Mouse (Mus musculus) neural tube, embryonic 13.5 days (tissue): ENCODE results near the gene Prdm10. TPM values are rescaled to one million over a fixed set of nuclear protein-coding genes. Genes with fewer than 3 reads are reported as not detected.

ENCODE experiments used
- ATAC-seq: fragments of 200-750 bp; cut with Nextera tagmentation; 2 replicates; pipeline ENCODE4 v1.8.0; 2017; ENCODE audit warnings: low read depth, mild to moderate bottlenecking, moderate TSS enrichment, moderate library complexity
- H3K27ac ChIP-seq: fragments of 300-500 bp; sonication (generic); replicated peaks from 2 replicates; pipeline ENCODE4 v1.5.1; 2015; ENCODE audit warnings: moderate library complexity, mild to moderate bottlenecking, inconsistent platforms
- H3K27me3 ChIP-seq: fragments of 300-500 bp; sonication (generic); 2 replicates; pipeline ENCODE4 v1.6.1; 2015; ENCODE audit warnings: mild to moderate bottlenecking, inconsistent platforms
- H3K36me3 ChIP-seq: fragments of 300-500 bp; sonication (generic); 2 replicates; pipeline ENCODE4 v1.6.1; 2015; ENCODE audit warnings: mild to moderate bottlenecking, inconsistent platforms
- H3K4me1 ChIP-seq: fragments of 300-500 bp; sonication (generic); replicated peaks from 2 replicates; pipeline ENCODE4 v1.6.1; 2015; ENCODE audit warnings: inconsistent platforms
- H3K4me2 ChIP-seq: fragments of 300-500 bp; sonication (generic); 2 replicates; pipeline ENCODE4 v1.6.1; 2015; ENCODE audit warnings: inconsistent platforms, mild to moderate bottlenecking, moderate library complexity
- H3K4me3 ChIP-seq: fragments of 300-500 bp; sonication (generic); 2 replicates; pipeline ENCODE4 v1.5.1; 2015; ENCODE audit warnings: mild to moderate bottlenecking, inconsistent platforms
- H3K9ac ChIP-seq: fragments of 300-500 bp; sonication (generic); 2 replicates; pipeline ENCODE4 v1.6.1; 2015; ENCODE audit warnings: moderate library complexity, mild to moderate bottlenecking, inconsistent platforms
- H3K9me3 ChIP-seq: fragments of 300-500 bp; sonication (generic); 2 replicates; pipeline ENCODE4 v1.6.1; 2016; ENCODE audit warnings: inconsistent platforms
- WGBS: fragments of 180-500 bp; shearing (Covaris S2); methylation state at CpG from one replicate; pipeline ENCODE4 v1.1.7; 2015; 5-methylcytosine and 5-hydroxymethylcytosine counted together
- polyA plus RNA-seq: library from polyadenylated mRNA; unstranded; fragments of >200 nt; fragmentation: Nextera tagmentation; extraction: Ambion mirVana; gene quantifications from 2 replicates; pipeline ENCODE4 v1.2.1, GENCODE M21; 2015

Gene Prdm10
- 6.1 and 7.5 TPM in 2 replicates for polyA plus RNA-seq

GRCm38 (mm10) chr9:31280366-31281010 lies at the start of gene Prdm10:
TSS of gene Prdm10 (plus strand) at chr9:31280538.
- no peaks in the 10 kb centered on the region for H3K27me3 ChIP-seq
- no peaks in the 10 kb centered on the region for H3K9me3 ChIP-seq
- 2% methylated on average over 45 of the region's 45 CpGs for WGBS
- H3K4me2 ChIP-seq = peak within 1 kb of the TSS; percentile 77
- H3K27ac ChIP-seq = peak within 1 kb of the TSS; percentile 100
- peak within 1 kb of the TSS; percentile 99 for H3K9ac ChIP-seq
- ATAC-seq = peak; percentile 95
- peaks cover 30% of the 10 kb centered on the region for H3K4me1 ChIP-seq
- peak within 1 kb of the TSS; percentile 84 for H3K4me3 ChIP-seq
- H3K36me3 ChIP-seq = no peaks in the 10 kb centered on the region

- Histone ChIP-seq H3K4me2 (no peak overlapping the region), H3K4me1 (peaks cover 27% of the 10 kb centered on the region), H3K9ac (no peak overlapping the region), H3K36me3 (no peaks in the 10 kb centered on the region), H3K9me3 (no peaks in the 10 kb centered on the region), H3K27ac (no peak overlapping the region), H3K4me3 (no peak overlapping the region), H3K27me3 (no peaks in the 10 kb centered on the region)
- 68% methylated on average over 4 of the region's 4 CpGs for WGBS
- no peak for ATAC-seq
Observed at GRCm38 (mm10) chr9:31235030-31235429, 45.3 kb upstream of the Prdm10 start.

GRCm38 (mm10) chr9:31235489-31235888 lies 44.8 kb upstream of the Prdm10 start:
- Histone ChIP-seq H3K9ac (no peak overlapping the region), H3K4me3 (no peak overlapping the region), H3K36me3 (no peaks in the 10 kb centered on the region), H3K4me2 (no peak overlapping the region), H3K27ac (no peak overlapping the region), H3K9me3 (no peaks in the 10 kb centered on the region), H3K4me1 (peaks cover 27% of the 10 kb centered on the region), H3K27me3 (no peaks in the 10 kb centered on the region)
- whole genome bisulfite sequencing = 88% methylated on average over 9 of the region's 9 CpGs
- no peak for ATAC-seq

DNA sequence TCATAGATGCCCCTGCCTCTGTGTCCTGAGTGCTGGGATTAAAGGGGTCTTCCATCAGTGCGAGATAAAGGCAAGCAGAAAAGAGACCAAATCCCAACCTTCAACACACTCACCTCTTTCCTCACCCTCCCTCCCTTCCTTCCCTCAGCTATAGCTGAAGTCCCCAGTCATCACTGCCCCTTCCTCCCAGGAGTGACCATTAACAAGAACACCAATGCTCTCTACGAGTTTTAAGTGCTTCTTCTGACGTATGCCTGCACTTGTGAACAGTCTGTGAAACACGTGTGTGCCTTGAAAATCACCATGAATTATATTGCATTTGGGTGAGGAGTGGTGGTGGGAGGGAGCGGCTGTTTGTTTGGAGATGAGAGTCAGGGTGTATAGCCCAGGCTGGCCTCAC lies 44.3 kb upstream of the Prdm10 start:
- WGBS = 66% methylated on average over 5 of the region's 5 CpGs
- Histone ChIP-seq H3K4me2 (no peak overlapping the region), H3K27me3 (no peaks in the 10 kb centered on the region), H3K27ac (no peak overlapping the region), H3K36me3 (no peaks in the 10 kb centered on the region), H3K4me3 (no peak overlapping the region), H3K9me3 (no peaks in the 10 kb centered on the region), H3K9ac (no peak overlapping the region), H3K4me1 (peaks cover 27% of the 10 kb centered on the region)
- no peak for ATAC-seq

GRCm38 (mm10) chr9:31238526-31238925 lies 41.8 kb upstream of the Prdm10 start:
- no peak for ATAC-seq
- no peak overlapping the region for H3K4me2 ChIP-seq
- H3K36me3 ChIP-seq = no peaks in the 10 kb centered on the region
- no peaks in the 10 kb centered on the region for H3K27me3 ChIP-seq
- H3K27ac ChIP-seq = no peak overlapping the region
- no peaks in the 10 kb centered on the region for H3K9me3 ChIP-seq
- WGBS = 84% methylated on average over 2 of the region's 2 CpGs
- no peak overlapping the region for H3K4me3 ChIP-seq
- H3K4me1 ChIP-seq = peaks cover 12% of the 10 kb centered on the region
- no peak overlapping the region for H3K9ac ChIP-seq

DNA sequence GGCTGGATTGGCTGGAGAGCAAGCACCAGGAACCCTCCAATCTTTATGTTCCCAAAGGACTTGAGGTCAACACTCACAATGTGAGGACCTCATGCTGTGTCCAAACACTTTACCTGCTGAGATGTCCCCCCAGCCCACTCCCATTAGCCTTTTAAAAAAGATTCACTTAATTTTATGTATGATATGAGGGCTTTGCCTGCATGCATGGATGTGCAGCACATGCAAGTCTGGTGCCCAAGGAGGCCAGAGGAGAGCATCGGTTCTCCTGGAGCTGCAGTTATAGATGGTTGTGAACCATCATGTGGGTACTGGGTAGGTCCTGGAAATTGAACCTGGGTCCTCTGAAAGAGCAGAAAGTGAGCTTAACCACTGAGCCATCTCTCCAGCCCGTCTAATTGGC lies 40.8 kb upstream of the Prdm10 start:
- WGBS = 84% methylated on average over 2 of the region's 2 CpGs
- no peaks in the 10 kb centered on the region for H3K36me3 ChIP-seq
- ATAC-seq = no peak

DNA sequence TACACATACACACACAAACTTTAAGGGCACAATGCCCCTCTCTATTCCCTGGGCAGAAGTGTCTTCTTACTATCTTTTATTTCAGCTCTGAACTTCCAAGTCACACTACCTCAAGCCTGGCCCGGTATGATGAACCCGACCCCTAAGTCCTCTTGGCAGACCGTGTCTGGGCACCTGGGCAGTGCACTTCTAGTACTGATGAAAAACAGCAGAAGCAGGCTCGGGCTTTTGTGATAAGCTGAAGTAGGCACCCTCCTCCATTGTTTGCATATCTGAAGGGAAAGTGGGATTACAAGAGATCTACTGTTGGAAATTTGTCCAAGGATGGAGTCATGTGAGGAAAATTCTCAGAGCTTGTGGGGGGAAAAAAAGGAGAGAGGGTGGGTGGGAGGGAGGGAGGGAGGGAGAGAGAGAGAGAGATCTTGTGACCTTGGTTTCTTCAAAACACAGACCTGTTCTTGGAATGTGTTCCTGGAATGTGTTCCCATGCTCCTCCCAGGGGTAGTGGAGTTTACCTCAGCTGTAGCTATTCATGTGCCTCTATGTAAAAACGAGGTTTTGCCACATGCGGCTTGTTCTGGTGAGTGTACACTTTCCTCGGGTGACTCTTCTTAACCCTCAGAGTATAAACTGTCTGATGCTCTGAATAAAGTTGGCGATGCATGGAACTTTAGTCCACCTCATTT lies 39.7 kb upstream of the Prdm10 start:
- Histone ChIP-seq H3K9ac (no peak overlapping the region), H3K27me3 (no peaks in the 10 kb centered on the region), H3K4me1 (peaks cover 5% of the 10 kb centered on the region; the same call in 1 of the 2 replicates), H3K36me3 (no peaks in the 10 kb centered on the region), H3K4me3 (no peak overlapping the region), H3K4me2 (no peak overlapping the region), H3K27ac (no peak overlapping the region), H3K9me3 (no peaks in the 10 kb centered on the region)
- 89% methylated on average over 8 of the region's 8 CpGs for WGBS
- no peak for ATAC-seq

More for the DNA sequence above, 40.8 kb upstream of the Prdm10 start:
- Histone ChIP-seq H3K9me3 (no peaks in the 10 kb centered on the region), H3K9ac (no peak overlapping the region), H3K4me1 (peaks cover 13% of the 10 kb centered on the region), H3K27ac (no peak overlapping the region), H3K4me2 (no peak overlapping the region), H3K27me3 (no peaks in the 10 kb centered on the region), H3K4me3 (no peak overlapping the region)

DNA sequence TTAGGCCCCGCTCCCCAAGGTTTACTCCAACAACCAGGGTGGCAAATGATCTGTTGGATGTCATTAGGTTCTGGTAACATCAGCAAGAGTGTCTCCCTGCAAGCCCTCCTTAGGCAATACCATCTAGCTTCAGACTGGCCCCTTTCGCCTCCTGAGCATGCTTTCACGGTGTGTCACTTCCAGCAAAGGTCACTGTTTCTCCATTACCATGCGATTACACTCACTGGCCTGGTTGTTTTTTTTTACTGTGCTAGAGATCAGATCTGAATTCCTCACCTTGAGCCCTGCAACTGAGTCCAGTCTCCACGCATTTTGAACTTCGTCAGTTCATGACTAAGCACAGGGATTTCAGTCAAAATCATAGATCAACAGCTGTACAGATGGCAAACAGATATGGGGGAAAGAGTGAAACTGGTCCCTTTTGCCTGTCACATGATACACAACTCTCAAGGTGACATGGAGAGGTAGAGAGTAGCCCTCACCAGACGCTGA lies 39.1 kb upstream of the Prdm10 start:
- ATAC-seq = no peak
- Histone ChIP-seq H3K9ac (no peak overlapping the region), H3K27me3 (no peaks in the 10 kb centered on the region), H3K36me3 (no peaks in the 10 kb centered on the region), H3K27ac (no peak overlapping the region), H3K4me1 (peaks cover 5% of the 10 kb centered on the region; the same call in 1 of the 2 replicates), H3K4me2 (no peak overlapping the region), H3K4me3 (no peak overlapping the region), H3K9me3 (no peaks in the 10 kb centered on the region)
- WGBS = 91% methylated on average over 7 of the region's 7 CpGs

DNA sequence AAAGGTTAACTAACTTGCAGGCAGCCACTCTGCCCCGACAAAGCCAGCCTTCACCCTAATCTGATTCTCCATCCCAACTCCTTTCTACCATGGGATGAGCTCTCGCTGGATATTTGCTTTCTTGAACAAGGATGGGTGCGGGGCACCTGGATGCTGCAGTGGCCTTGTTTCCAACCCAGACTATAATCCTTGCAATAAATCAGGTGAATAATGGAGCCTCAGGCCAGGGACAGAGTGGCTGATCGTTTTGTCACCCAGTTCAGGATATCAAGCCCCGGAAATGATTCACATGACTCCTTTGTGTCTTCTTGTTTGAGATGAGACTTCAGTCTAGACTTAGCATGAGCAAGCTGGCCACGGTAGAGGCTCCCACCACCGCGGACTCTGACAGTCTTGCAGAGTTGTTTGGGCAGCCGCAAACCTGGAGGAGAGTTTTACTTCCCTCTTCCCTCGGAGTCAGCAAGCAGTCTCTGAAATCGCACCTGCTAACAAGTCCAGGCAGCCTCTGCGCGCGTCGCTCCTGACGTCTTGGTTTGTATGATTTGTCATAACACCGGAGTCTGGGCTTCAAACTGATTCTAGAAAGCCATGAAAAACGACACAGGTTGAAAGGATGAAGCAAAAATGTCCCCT lies 36.9 kb upstream of the Prdm10 start:
- Histone ChIP-seq H3K27ac (no peak overlapping the region), H3K4me3 (no peak overlapping the region), H3K9me3 (no peaks in the 10 kb centered on the region), H3K9ac (no peak overlapping the region), H3K27me3 (no peaks in the 10 kb centered on the region), H3K36me3 (no peaks in the 10 kb centered on the region), H3K4me1 (peaks cover 9% of the 10 kb centered on the region), H3K4me2 (no peak overlapping the region)
- whole genome bisulfite sequencing = 69% methylated on average over 18 of the region's 18 CpGs
- no peak for ATAC-seq

- Histone ChIP-seq H3K36me3 (no peaks in the 10 kb centered on the region), H3K27me3 (no peaks in the 10 kb centered on the region), H3K27ac (no peak overlapping the region), H3K4me3 (no peak overlapping the region), H3K4me2 (no peak overlapping the region), H3K9me3 (no peaks in the 10 kb centered on the region), H3K4me1 (peaks cover 9% of the 10 kb centered on the region), H3K9ac (no peak overlapping the region)
- 69% methylated on average over 5 of the region's 5 CpGs for WGBS
- ATAC-seq = no peak
Observed at GRCm38 (mm10) chr9:31243939-31244333, 36.4 kb upstream of the Prdm10 start.

DNA sequence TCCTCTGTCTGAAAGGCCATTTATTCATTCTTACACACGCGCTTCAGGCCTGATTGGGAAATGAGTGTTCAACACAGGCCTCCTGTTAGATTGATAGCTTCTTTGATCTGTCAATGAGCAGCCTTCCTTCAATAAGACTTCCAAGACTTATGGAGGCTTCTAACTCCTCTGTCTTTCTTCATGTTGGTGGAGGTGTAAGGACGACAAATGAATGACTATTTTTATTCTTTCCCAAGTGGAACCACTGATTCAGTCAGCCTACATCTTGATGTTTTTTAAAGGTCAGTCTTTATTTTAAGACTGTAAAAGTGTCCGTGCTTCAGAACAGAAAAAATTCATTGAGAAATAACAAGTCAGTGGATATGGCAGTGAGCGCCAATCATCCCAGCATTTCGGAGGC lies 35.3 kb upstream of the Prdm10 start:
- Histone ChIP-seq H3K9me3 (no peaks in the 10 kb centered on the region), H3K27ac (no peak overlapping the region), H3K9ac (no peak overlapping the region), H3K4me2 (no peak overlapping the region), H3K36me3 (no peaks in the 10 kb centered on the region), H3K4me1 (peaks cover 9% of the 10 kb centered on the region), H3K27me3 (no peaks in the 10 kb centered on the region), H3K4me3 (no peak overlapping the region)
- WGBS = 80% methylated on average over 6 of the region's 6 CpGs
- ATAC-seq = no peak

DNA sequence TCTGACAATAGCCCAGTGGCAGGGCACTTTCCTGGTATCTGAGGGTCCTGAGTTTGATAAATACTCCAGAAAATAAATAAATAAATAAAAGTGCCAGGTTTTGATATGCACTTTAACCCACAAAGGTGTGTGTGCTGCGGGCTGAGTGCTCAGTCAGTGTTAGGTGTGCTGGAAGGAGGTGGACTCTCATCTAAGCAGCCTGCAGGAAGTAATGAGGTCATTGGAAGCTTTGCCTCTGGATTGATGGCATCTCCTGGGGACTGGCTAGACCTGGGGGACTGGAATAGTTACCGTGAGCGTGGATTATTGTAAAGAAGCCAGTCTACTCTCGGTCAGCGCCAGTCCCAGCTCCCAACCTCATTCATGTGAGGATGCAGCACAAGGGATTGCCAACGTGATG lies 33.9 kb upstream of the Prdm10 start:
- peak; percentile 65; the same call in 1 of the 2 replicates for ATAC-seq
- Histone ChIP-seq H3K9me3 (no peaks in the 10 kb centered on the region), H3K36me3 (no peaks in the 10 kb centered on the region), H3K27me3 (no peaks in the 10 kb centered on the region), H3K4me1 (peaks cover 9% of the 10 kb centered on the region), H3K27ac (no peak overlapping the region), H3K4me3 (no peak overlapping the region), H3K9ac (no peak overlapping the region), H3K4me2 (no peak overlapping the region)
- 50% methylated on average over 6 of the region's 6 CpGs for WGBS
